Mouse (Mus musculus): ENCODE results near the gene Mrpl37. TPM values are rescaled to one million over a fixed set of nuclear protein-coding genes. Genes with fewer than 3 reads are reported as not detected.
A peak's percentile ranks its signal among the peaks of the same experiment; 100 is the strongest.

Gene Mrpl37
- total RNA-seq, 2 experiments from 2014 or later = 56.6 to 105 TPM

DNA sequence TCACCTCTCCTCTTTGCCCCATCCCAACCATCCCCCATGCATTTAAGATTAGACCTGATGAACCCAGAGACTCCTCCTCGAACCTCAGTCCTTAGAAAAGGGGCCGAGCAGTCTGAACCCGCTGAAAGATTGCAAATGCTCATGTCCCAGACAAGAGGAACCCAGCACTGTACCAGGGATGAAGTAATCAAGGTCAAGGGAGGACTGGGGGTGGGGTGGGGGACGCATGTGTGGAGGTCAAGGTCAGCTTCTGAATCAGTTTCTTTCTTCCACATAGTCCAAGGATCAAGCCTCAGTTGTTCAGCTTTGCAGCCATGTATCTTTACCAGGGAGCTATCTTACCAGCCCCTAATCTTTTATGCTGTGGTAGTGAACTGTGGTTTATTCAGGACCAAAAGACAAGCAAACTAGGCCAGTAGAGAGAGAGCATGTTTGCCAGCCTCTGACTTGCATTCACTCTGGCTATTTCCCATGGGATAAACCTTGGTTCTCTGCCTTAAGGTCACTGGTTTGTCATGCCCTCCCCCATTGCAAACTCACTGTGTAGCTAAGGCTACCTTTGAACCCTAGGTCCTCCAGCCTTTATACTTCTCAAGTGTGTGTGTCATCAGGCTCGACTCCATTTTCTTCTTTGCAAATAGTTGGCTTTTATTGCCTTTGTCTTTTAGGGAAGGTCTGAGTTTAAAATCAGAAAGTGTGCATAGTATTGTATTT is 46.2 kb downstream of the Mrpl37 start:
- no peak; the same call in 1 of the 2 replicates for ATAC-seq (replicated peaks; ENCODE audit: poor library complexity, severe bottlenecking)

DNA sequence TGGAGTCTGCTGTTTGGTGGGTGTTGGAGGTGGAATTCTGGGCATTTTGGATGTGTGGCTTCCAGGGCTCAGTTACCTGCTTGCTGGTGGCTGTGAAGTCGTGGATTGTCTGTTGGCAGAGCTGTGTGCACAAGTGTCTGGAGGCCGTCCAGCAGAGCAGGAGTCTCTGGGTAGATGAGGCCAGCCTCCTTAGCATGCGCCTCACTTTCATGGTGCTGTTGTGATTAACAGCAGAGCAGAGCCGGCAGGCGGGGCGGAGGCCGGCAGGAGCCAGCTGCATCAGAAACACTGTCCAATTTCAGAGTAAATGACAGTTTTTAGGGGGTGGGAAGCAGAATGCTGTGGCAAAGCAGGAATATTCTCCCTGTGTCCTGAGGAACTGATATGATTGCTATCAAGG is 47.6 kb downstream of the Mrpl37 start:
- ATAC-seq (replicated peaks; ENCODE audit: poor library complexity, severe bottlenecking) = no peak

DNA sequence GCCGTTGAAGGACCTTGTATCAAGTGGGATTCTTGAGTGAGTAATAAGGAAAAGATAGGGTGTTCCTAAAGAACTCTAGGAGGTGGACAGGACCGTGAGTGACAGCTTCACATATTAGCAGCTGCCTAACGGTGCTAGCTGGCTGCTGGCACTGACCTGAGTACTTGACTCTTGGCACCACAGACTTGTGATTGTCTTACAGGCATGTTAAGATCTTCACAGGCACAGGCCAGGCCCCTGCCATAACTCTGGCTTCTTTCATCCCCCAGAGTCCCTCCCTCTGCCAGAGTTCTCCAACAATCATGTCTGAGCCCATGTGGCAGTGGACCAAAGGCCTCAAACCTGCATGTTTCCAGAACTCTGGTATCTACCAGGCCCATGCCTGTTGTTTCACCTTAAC is 48.1 kb downstream of the Mrpl37 start:
- no peak for ATAC-seq (replicated peaks; ENCODE audit: poor library complexity, severe bottlenecking)

DNA sequence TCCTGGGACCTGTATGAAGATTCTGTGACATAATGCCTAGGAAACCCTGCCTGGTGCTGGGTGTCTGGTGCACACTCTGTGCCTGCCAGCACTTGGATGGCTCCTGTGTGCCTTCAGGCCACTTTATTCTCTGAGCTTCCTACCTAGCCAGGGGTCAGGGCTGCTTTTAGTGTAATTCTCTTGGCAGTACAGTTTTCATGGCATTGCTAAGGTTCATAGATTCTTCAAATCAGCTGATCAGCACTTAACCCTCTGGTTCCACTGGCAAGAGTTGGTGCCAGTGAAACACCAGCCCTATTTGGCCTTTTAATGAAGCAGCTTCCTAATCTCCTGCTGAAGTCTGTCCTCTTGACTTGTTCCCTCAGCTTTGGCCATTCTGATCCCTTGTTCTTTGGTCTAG is 49.4 kb downstream of the Mrpl37 start:
- no peak for ATAC-seq (replicated peaks; ENCODE audit: poor library complexity, severe bottlenecking)

DNA sequence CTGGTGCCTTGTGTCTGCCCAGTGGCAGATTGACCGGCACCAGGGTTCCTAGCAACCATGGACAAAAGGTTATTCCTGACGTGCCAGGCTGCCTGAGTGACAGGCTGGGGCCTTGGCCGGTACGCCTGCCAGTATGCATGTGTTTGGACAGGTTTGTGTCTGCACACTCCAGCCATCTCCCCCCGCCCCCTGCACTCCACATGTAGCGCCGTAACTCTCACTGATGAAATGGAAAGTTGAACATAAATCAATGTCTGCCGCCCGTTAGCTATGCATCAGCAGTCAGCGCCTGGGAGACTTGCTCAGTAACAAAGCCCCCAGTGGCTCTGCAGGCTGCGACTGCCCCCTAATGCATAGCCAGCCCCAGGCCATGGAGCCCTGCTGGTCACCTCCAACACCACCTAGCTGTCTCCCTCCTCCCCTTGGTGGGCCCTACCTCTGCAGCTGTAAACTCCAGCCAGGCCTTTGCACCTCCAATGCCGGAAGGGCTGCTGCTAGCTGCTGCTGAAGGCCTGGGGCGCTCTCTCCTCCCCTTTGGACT is 50.6 kb downstream of the Mrpl37 start:
- no peak for ATAC-seq (replicated peaks; ENCODE audit: poor library complexity, severe bottlenecking)

DNA sequence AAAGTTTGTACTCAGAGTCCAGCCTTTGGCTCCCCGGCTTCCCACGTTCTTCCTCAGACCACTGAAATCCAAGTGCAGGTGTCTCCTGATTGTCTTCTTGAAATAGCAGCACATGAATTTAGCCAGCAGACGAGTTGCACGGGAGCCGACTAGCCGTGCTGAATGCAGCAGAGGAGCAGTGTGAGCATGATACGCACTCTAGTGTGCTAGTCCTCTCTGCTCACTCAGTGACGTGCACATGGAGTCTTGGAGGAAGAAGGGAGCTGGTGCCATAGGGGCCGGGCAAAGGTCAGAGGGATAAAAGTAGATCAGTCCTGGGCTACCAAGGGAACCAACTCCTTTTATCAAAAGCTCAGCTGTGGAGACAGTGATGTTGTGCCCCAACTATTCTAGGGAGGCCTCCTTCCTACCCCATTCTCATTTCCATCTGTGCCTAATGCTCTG is 52.8 kb downstream of the Mrpl37 start:
- no peak for ATAC-seq (replicated peaks; ENCODE audit: poor library complexity, severe bottlenecking)

DNA sequence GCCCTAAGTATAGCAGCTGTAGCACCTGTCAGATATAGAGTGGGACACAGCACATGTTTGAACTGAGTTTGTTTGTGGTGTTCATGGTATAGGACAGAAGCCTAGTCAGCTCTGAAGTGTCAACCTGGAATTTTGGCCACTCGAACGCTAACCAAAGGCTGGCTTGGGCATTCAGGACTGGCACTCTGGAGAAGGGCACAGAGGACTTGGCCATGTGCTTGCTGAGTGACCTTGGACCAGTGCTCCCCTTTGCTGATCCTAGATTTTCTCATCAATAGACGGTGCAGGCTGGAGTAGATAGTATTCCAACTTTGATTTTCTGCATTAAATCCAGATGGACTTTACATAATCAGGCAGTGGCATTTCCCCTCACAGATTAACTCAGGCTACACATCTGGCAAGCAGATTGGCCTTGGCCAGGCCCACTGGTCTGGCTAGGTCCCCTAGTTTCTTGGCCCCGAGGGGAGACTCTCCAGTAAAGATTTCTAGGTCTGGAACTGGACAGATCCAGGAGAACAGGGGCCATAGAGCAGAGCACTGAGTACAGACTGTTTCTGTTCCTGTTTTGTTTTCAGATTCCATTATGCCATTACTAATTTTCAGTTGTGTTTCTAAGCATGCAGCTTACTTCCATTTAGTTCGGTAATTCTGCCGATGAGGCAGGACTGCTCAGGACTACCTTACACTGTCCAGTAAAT is 53.4 kb downstream of the Mrpl37 start:
- 0 out of 2 replicates have a peak, but pooled peaks have one; percentile 15 for ATAC-seq (replicated peaks; ENCODE audit: poor library complexity, severe bottlenecking)

DNA sequence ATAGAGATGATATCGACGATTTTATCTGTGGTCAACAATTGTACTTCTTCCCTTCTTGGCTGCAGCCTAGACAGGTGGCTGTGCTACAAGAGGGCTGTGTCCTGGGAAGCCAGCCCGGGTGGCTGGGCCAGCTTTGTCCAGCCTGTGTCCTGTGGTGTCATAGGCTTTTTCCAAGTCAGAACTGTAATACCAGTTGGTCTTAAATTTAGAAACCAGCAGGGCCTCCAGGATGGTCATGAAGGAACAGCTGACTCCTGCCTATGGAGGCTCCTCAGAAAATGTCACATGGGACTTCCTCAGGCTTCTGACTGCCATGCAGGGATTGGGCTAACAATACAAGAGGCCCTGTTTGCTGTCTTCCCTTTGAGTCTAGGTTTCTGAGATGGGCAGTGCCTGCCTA is 54.1 kb downstream of the Mrpl37 start:
- no peak for ATAC-seq (replicated peaks; ENCODE audit: poor library complexity, severe bottlenecking)

DNA sequence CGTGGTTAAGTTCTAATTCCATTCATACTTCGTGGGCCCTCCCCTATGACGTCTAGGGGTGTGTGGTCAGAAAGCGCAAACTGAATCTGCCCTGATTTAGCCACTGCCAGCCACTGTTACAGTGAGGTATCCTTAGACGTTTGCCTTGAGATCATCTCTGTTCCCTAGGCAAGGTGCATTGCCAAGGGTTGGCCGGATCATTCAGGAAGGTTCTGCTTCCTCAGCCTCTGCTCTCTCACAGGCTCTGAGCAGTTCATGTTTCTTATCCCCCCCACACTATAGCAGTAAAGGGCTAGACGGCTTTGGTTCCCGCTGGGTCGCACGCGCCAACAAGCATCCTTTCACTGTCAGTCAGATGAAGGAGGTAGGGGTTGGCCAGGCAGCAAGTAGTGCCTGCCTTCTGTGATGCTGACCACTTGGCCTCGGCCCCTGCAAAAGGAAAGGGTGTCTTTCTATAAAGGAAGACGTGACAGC is 54.6 kb downstream of the Mrpl37 start:
- peak; percentile 26 for ATAC-seq (replicated peaks; ENCODE audit: poor library complexity, severe bottlenecking)

DNA sequence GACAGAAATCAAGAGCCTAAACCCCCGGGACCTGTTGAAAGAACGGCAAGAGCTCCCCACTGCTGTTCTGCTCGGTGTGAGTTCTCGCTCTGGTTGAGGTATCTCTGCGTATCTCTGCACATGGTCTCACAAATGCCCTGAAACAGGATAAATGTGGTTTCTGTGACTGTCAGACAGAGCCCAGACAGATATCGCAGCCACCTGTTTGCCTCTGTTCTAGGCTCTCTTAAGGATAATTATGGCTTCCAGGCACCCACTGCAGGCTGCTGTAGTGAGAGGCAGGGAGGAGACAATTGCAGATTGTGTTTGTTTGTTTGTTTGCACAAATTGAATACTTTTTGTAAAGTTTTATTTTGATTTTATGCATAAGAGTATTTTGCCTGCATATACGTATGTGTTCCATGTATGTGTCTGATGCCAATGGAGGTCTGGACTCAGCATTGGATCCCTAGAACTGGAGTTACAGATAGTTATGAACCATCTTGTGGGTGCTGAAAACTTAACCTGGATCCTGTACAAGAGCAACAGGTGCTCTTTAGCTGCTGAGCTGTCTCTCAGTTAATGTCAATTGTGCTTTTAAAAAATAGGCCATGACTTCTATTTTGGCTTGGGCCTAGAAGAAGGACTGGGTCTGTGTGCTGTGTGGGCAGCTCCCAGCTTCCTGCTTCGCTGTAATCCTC is 55.2 kb downstream of the Mrpl37 start:
- no peak for ATAC-seq (replicated peaks; ENCODE audit: poor library complexity, severe bottlenecking)

DNA sequence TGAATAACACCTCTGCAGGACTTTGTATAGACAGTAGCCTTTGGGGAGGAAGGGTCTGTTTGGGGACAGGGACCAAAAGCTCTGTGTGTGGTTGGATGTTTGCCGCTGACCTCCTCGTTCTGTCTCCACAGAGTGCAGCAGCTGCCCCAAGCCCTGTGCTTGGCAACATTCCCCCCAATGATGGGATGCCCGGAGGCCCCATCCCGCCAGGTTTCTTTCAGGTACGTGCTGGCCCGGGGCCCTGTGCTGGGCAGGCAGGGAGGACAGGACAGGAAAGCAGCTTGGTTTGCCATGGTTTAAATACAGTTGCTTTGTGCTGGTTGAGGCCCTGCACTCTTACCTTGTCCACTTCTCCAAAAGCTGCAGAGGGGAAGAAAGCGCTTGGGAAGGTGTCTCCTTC is 57.1 kb downstream of the Mrpl37 start:
- ATAC-seq (replicated peaks; ENCODE audit: poor library complexity, severe bottlenecking) = no peak

DNA sequence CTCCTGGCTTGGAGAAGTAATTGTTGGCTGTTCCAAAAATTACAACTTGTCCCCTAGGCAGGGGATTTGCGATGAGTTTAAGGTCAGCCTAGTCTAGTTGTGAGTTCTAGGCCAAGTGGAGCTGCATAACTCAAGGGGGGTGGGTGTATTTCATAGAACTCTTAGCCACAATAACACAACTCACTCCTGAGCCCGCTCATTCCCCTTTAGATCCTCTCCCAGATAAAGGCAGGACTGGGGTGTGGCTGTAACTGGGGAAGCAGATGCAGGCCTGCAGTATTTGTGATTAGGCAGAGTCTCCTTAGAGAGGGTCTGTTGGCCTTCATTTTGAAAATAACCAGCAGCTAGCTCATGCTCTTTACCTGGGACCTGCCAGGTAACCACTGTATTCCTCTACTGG is 58.5 kb downstream of the Mrpl37 start:
- ATAC-seq (replicated peaks; ENCODE audit: poor library complexity, severe bottlenecking) = no peak

DNA sequence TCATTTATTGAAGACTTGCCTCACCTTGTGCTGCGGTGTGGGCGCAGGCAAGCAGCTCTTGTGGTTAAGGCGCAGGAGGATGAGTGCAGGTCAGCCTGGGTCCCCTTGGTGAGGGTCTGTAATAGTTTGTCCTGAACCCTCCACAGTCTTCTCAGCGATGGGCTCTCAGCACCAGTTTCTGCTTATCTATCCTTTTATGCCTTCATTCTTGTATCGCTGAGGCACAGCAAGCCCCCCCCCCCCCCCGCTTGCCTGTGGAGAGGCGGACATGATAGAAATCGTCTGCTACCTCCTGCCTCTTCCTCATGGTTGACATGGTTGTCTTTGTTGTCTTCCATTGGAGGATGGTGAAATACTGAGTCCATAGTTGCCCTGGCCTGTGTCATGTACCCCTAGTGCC is 59.3 kb downstream of the Mrpl37 start:
- ATAC-seq (replicated peaks; ENCODE audit: poor library complexity, severe bottlenecking) = no peak

DNA sequence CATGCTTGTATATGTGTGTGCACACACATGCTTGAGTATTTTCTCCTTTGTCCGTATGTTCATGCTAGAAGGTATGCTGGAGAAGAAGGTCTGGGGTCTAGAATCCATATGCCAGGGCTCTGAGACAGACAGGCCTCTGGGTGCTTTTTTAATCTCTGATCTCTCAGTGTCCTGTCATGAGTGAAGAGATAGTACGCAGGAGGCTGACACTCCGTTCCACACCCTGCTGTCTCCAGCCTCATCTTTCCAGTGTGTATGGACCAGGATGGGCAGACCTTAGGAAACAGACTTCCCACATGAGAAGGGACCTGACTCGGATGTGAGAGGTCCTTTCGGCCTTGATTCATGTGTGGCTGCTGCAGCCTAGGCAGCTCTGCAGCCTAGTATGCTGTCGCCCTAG is 59.9 kb downstream of the Mrpl37 start:
- no peak for ATAC-seq (replicated peaks; ENCODE audit: poor library complexity, severe bottlenecking)

DNA sequence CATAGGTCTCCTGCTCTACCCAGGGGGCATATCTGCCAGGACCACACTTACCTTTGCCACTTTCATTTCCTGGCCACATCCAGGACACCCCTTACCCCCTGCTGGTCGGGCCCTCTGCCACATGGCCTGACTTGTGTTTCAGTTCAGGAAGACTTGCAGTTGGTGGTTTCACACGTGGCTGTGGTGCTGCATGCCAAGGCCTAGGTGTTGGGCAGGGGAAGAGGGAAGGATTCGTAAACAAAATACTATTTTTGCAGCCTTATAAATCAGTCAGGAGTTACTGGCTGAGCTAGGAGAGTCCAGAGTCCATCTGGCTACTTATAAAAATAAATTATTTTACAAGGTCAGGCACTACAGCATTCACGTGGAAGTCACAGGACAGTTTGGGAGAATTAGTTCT is 60.4 kb downstream of the Mrpl37 start:
- no peak for ATAC-seq (replicated peaks; ENCODE audit: poor library complexity, severe bottlenecking)

Other genes with a start within 250 kb of the Mrpl37 start
- gene Ssbp3, start 156.2 kb downstream of the Mrpl37 start, total RNA-seq (2014; fragmentation: Nextera tagmentation) = 43.2 and 54.1 TPM in 2 replicates
- 12.9 and 19.2 TPM in 2 replicates for gene Ssbp3, start 156.2 kb downstream of the Mrpl37 start, total RNA-seq (2017)
- 8.8 and 10.4 TPM in 2 replicates for gene Cyb5rl, start 120 bp upstream of the Mrpl37 start, total RNA-seq (2014; fragmentation: Nextera tagmentation)
- 7.2 and 10.9 TPM in 2 replicates for gene Cyb5rl, start 120 bp upstream of the Mrpl37 start, total RNA-seq (2017)
- gene Cdcp2, start 30.0 kb upstream of the Mrpl37 start, total RNA-seq (2014; fragmentation: Nextera tagmentation) = not detected in 2 replicates
- gene Cdcp2, start 30.0 kb upstream of the Mrpl37 start, total RNA-seq (2017) = not detected in 2 replicates
- 154 and 171 TPM in 2 replicates for gene Tmem59, start 111.5 kb upstream of the Mrpl37 start, total RNA-seq (2014; fragmentation: Nextera tagmentation)
- gene Tmem59, start 111.5 kb upstream of the Mrpl37 start, total RNA-seq (2017) = 140 and 182 TPM in 2 replicates
- 17.6 and 36.5 TPM in 2 replicates for gene Tceanc2, start 112.2 kb upstream of the Mrpl37 start, total RNA-seq (2014; fragmentation: Nextera tagmentation)
- 23.3 and 28.8 TPM in 2 replicates for gene Tceanc2, start 112.2 kb upstream of the Mrpl37 start, total RNA-seq (2017)
- not detected in 2 replicates for gene Ldlrad1, start 142.3 kb upstream of the Mrpl37 start, total RNA-seq (2014; fragmentation: Nextera tagmentation)
- gene Ldlrad1, start 142.3 kb upstream of the Mrpl37 start, total RNA-seq (2017) = not detected in 2 replicates
- gene Lrrc42, start 186.7 kb upstream of the Mrpl37 start, total RNA-seq (2014; fragmentation: Nextera tagmentation) = 20.4 and 21.8 TPM in 2 replicates
- gene Lrrc42, start 186.7 kb upstream of the Mrpl37 start, total RNA-seq (2017) = 2.5 and 4.7 TPM in 2 replicates
- 7.8 and 18.0 TPM in 2 replicates for gene Hspb11, start 186.7 kb upstream of the Mrpl37 start, total RNA-seq (2014; fragmentation: Nextera tagmentation)
- gene Hspb11, start 186.7 kb upstream of the Mrpl37 start, total RNA-seq (2017) = 7.9 and 14.2 TPM in 2 replicates
- not detected in 2 replicates for gene Dio1, start 240.3 kb upstream of the Mrpl37 start, total RNA-seq (2014; fragmentation: Nextera tagmentation)
- not detected in 2 replicates for gene Dio1, start 240.3 kb upstream of the Mrpl37 start, total RNA-seq (2017)
- gene Yipf1, start 247.5 kb upstream of the Mrpl37 start, total RNA-seq (2014; fragmentation: Nextera tagmentation) = 44.1 and 53.5 TPM in 2 replicates
- gene Yipf1, start 247.5 kb upstream of the Mrpl37 start, total RNA-seq (2017) = 32.0 and 38.8 TPM in 2 replicates

Data from granulocyte monocyte progenitor cell, adult 5-6 weeks (primary cell).